Mouse (Mus musculus): ENCODE measurements around the gene S100pbp.

The S100pbp gene

GRCm38 (mm10) chr4:129105356-129105755 is 84.2 kb downstream of the S100pbp start, which contains the start of gene Tmem54:
TSS of gene Tmem54 (plus strand) at chr4:129105548.
- DNase-seq (ENCODE audit: low spot score in 2 of 2) = no peak

- no peak for DNase-seq (ENCODE audit: low spot score in 2 of 2)
Measured at GRCm38 (mm10) chr4:129102133-129102829, 87.2 kb downstream of the S100pbp start.

All from thymus, postnatal 10 days (tissue).